Mouse (Mus musculus) intestine, embryonic 15.5 days (tissue): ENCODE measurements at regions not wholly inside any gene's neighbourhood (a gene's known extent, or its start where the extent isn't known, plus 50 kb on each side); places are given as distances from the start of the nearest gene placed in this dataset.

Source experiments
- ATAC-seq: fragments of 200-750 bp; cut with Nextera tagmentation; 2 replicates; pipeline ENCODE4 v1.8.0; 2017; ENCODE audit warnings: moderate TSS enrichment, moderate library complexity
- H3K27ac ChIP-seq: fragments of 300-500 bp; sonication (generic); 2 replicates; pipeline ENCODE4 v1.5.1; 2015; ENCODE audit warnings: mild to moderate bottlenecking, inconsistent platforms
- H3K27me3 ChIP-seq: fragments of 300-500 bp; sonication (generic); replicated peaks from 2 replicates; pipeline ENCODE4 v1.6.1; 2015; ENCODE audit warnings: inconsistent platforms
- H3K36me3 ChIP-seq: fragments of 300-500 bp; sonication (generic); 2 replicates; pipeline ENCODE4 v1.6.1; 2015; ENCODE audit warnings: inconsistent platforms
- H3K4me1 ChIP-seq: fragments of 300-500 bp; sonication (generic); replicated peaks from 2 replicates; pipeline ENCODE4 v1.6.1; 2015; ENCODE audit warnings: inconsistent platforms
- H3K4me2 ChIP-seq: fragments of 300-500 bp; sonication (generic); replicated peaks from 2 replicates; pipeline ENCODE4 v1.6.1; 2015; ENCODE audit warnings: mild to moderate bottlenecking, inconsistent platforms
- H3K4me3 ChIP-seq: fragments of 300-500 bp; sonication (generic); replicated peaks from 2 replicates; pipeline ENCODE4 v1.5.1; 2015; ENCODE audit warnings: inconsistent platforms
- H3K9ac ChIP-seq: fragments of 300-500 bp; sonication (generic); 2 replicates; pipeline ENCODE4 v1.6.1; 2015; ENCODE audit warnings: inconsistent platforms
- H3K9me3 ChIP-seq: fragments of 300-500 bp; sonication (generic); 2 replicates; pipeline ENCODE4 v1.6.1; 2016; ENCODE audit warnings: inconsistent platforms
- WGBS: fragments of 180-500 bp; shearing (Covaris S2); methylation state at CpG from one replicate; pipeline ENCODE4 v1.1.7; 2015; 5-methylcytosine and 5-hydroxymethylcytosine counted together

DNA sequence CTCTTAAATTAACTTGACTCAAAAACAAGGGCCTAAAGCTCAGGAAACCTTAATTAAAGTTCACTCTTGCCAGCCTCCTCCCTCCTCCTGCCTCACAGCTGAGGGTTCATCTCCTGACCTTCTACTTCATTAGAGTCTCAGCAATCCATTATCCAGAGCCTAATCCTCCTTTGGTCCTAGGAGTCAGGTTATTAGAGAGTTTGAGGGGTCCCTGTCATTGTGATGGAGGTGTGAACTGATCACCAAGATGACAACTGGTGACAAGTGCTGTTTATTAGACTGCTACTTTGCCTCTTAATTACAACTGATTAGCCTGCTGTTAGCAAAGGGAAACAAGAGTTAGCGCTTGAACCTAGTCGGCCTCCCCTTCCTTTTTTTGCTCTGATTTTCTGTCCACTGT lies 481.1 kb downstream of the Ofcc1 start:
- no peaks in the 10 kb centered on the region for H3K9me3 ChIP-seq
- no peaks in the 10 kb centered on the region for H3K36me3 ChIP-seq
- H3K27me3 ChIP-seq: no peaks in the 10 kb centered on the region
- no peak overlapping the region for H3K9ac ChIP-seq
- no peak overlapping the region for H3K4me3 ChIP-seq
- no peak overlapping the region for H3K27ac ChIP-seq
- no peaks in the 10 kb centered on the region for H3K4me1 ChIP-seq
- 79% methylated on average over 2 of the region's 2 CpGs for WGBS
- H3K4me2 ChIP-seq: no peak overlapping the region
- no peak for ATAC-seq

DNA sequence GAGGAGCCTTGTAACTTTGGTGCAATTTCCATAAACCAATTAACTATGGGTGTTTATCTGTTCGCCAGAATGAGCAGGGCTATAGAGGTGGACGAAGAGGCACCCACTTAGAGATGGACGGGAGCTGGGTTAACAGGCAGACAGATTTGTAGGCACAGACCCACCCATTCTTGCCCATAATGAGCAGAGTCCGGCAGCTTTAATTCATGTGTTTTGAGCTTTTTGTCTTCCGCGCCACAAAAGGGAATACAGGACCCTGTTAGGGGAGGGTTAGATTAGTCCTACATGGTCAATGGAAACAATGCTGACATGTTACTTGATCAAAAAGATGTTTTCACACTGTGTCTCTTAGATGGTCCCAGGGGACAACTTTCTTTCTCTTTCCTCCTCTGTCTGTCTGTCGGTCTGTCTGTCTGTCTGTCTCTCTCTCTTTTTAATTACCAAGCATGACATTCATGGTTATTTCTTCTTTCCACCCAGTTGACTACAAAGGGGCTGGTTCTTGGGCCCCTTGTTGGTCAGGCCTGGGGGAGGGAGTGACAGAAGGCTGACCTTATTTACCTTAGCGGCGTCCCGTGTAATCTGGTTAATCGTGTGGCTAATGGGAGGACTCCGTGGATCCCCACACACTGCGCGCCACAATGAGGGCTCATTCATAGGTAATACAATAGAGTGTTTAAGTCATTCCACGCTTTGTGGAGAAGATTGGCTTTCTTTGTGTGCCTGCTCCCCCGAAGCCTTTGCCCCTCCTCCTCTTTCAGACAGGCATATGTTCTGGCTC lies 483.7 kb downstream of the Ofcc1 start:
- H3K27me3 ChIP-seq: no peaks in the 10 kb centered on the region
- no peaks in the 10 kb centered on the region for H3K9me3 ChIP-seq
- no peaks in the 10 kb centered on the region for H3K36me3 ChIP-seq
- no peaks in the 10 kb centered on the region for H3K4me1 ChIP-seq
- H3K4me2 ChIP-seq: no peak overlapping the region
- WGBS: 70% methylated on average over 16 of the region's 16 CpGs
- ATAC-seq: no peak
- H3K4me3 ChIP-seq: no peak overlapping the region
- no peak overlapping the region for H3K9ac ChIP-seq
- H3K27ac ChIP-seq: no peak overlapping the region

DNA sequence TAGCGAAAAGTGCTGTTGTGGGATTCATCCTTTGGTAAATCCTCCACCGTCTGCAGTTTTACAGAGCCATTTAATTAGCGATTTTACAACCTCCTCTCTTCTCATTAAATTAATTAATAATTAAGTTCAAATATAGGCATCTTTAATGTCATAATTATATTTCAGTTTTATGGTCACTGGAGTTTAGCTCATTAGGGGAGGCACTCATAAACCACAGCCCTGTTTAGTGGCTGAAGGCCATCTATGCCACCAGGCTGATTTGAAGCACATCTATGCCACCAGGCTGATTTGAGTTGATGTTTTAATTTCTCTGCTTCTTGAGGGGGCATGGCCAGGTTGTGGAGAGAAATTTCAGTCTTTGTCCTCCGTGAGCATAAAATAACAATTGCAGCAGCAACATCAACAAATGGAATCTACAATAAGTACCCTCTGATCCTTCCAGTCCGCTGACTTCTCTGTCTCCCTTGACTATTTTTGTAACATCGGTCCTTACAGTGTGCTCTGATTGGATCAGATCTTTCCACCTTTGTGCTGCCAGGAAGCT lies 508.9 kb downstream of the Ofcc1 start:
- no peaks in the 10 kb centered on the region for H3K27me3 ChIP-seq
- ATAC-seq: no peak
- 77% methylated on average over 6 of the region's 6 CpGs for WGBS
- H3K9me3 ChIP-seq: no peaks in the 10 kb centered on the region
- H3K27ac ChIP-seq: no peak overlapping the region
- no peaks in the 10 kb centered on the region for H3K36me3 ChIP-seq
- no peak overlapping the region for H3K4me2 ChIP-seq
- H3K9ac ChIP-seq: no peak overlapping the region
- no peak overlapping the region for H3K4me3 ChIP-seq
- no peaks in the 10 kb centered on the region for H3K4me1 ChIP-seq

DNA sequence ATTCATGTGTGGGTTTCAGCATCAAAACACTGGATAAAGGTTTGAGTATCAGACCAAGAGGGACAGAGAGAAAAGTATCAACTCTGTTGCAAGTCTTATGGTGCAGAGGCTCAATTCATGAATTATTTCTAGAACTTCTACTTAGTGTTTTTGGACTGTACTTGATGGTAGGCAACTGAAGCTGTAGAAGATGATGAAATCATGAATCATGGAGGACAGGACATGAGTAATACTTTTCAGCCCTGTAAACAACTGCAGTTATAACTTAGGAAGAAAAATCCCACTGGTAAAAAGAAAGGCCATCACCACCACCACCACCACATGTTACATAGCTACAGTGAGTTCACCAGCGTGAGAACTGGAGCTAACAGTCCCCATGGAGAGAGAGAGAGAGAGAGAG lies 511.9 kb downstream of the Ofcc1 start:
- Histone ChIP-seq H3K27ac (no peak overlapping the region), H3K4me1 (no peaks in the 10 kb centered on the region), H3K4me3 (no peak overlapping the region), H3K9ac (no peak overlapping the region), H3K36me3 (no peaks in the 10 kb centered on the region), H3K9me3 (no peaks in the 10 kb centered on the region), H3K27me3 (no peaks in the 10 kb centered on the region), H3K4me2 (no peak overlapping the region)
- ATAC-seq: no peak
- 87% methylated on average over 1 of the region's 1 CpGs for WGBS

DNA sequence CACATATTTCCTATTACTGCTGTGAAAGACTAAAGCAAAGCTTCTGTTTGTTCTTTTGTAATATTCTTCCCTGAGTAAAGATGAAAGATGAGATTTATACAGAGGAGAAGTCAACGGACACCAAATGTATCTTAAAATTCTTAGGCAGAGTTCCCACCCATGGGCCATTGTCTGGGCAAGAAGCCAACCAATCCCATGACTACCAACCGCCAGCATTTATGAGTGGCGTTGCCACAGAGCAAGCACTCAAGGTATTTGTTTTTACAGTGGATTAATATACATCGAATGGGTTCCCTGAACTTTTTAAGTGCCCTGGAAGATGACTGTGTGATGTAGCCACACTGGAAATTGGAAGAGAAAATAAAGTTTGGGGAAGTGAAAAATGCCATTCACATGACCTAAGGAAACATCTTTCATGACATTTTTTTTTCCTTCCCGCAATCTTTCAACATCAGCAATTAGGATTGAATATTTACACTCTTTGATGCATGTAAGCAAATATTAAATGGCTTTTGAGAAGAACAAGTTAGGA lies 525.1 kb downstream of the Ofcc1 start:
- no peaks in the 10 kb centered on the region for H3K4me1 ChIP-seq
- no peaks in the 10 kb centered on the region for H3K9me3 ChIP-seq
- no peak overlapping the region for H3K4me3 ChIP-seq
- no peak for ATAC-seq
- no peak overlapping the region for H3K4me2 ChIP-seq
- 56% methylated on average over 5 of the region's 5 CpGs for WGBS
- H3K27me3 ChIP-seq: no peaks in the 10 kb centered on the region
- H3K27ac ChIP-seq: no peak overlapping the region
- no peaks in the 10 kb centered on the region for H3K36me3 ChIP-seq
- no peak overlapping the region for H3K9ac ChIP-seq

DNA sequence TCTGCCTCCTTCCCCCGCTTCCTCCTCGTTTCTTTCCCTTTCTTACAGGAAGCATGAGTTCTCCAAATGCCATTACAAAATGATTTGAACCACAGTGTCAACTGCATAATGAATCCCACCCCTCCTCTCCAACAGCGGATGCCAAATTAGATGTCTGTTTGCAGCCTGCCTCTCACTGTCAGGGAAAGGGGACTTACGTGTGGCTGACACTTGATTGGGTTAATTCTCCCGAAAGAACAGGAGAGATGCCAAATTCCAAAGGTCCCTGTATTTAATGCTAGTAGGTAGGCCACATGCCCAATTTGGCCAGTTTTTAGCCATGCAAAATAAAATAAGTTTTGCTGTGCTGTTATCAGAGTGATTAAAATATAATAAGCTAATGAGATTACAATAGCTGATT lies 525.9 kb downstream of the Ofcc1 start:
- Histone ChIP-seq H3K9ac (no peak overlapping the region), H3K4me3 (no peak overlapping the region), H3K36me3 (no peaks in the 10 kb centered on the region), H3K9me3 (no peaks in the 10 kb centered on the region), H3K27ac (no peak overlapping the region), H3K4me1 (no peaks in the 10 kb centered on the region), H3K4me2 (no peak overlapping the region), H3K27me3 (no peaks in the 10 kb centered on the region)
- ATAC-seq: no peak
- WGBS: 57% methylated on average over 5 of the region's 5 CpGs

DNA sequence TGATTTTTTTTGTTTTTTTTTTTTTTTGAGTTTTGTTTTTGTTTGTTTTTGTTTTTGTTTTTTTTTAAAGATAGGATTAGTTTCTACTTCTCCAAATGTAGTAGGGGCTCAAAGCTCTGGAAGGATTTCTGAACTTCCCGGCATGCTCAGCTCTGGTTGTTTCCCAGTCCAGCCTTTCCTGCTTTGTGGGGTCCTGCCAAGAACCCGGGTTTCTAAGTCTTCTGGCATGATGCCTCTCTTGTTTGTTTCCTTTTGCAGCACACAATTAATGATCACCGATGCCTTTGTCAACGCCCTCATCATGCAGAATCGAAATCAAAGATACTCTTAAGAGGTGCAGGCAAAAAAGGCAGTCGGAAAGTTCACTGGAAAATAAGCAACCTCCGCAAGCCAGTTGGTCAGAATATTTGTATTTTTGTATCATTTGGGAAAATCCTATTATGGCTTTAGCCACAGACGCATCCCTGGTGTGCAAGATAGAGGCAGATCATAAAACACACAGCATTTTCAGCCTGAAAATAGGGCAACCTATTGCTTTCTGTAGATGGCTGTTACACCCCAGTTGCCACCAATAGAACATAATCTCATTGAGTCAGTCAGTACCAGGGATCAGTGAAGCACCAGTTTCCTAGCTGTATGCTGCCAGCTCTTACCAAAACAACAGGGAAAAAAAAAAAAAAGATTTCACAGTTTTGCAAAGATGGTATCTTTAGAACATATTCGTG lies 526.6 kb downstream of the Ofcc1 start:
- no peaks in the 10 kb centered on the region for H3K4me1 ChIP-seq
- 79% methylated on average over 9 of the region's 9 CpGs for WGBS
- ATAC-seq: no peak

DNA sequence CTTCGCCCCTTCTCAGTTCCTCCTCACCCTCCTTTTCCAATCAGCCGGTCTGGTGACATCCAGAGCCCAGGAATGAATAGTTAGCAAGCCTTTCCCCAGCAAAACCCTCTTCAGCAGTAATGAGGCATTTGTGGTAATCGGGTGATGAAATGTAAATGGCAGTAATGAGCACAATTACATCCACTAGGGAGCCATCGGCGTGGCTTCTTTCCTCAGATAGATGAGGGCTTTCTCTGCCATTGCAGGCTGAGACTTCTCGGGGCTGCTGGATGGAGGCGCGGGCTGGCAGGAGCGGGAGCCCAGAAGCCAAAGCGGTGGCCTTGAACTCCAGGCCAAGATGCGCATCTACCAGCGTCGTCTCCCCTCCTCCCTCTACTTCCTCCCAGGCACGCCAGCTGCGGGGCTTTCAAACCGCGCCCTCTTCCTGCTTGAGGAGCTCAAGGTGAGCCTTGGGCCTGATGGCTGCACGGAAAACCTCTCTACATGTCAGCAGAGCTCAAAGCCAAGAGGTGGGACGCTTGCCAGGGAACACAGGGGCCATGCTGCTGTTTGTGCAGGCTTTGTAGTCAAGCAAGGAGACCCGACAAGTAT lies 537.2 kb downstream of the Ofcc1 start:
- no peak overlapping the region for H3K9ac ChIP-seq
- H3K27ac ChIP-seq: no peak overlapping the region
- ATAC-seq: peak; percentile 8; the same call in 1 of the 2 replicates
- WGBS: 6% methylated on average over 20 of the region's 20 CpGs
- H3K4me3 ChIP-seq: peak overlapping the region; percentile 24
- no peaks in the 10 kb centered on the region for H3K9me3 ChIP-seq
- peak overlapping the region; percentile 57 for H3K4me2 ChIP-seq
- H3K27me3 ChIP-seq: no peaks in the 10 kb centered on the region
- H3K4me1 ChIP-seq: peaks cover 9% of the 10 kb centered on the region; the same call in 1 of the 2 replicates
- no peaks in the 10 kb centered on the region for H3K36me3 ChIP-seq

More for the DNA sequence above, 526.6 kb downstream of the Ofcc1 start:
- Histone ChIP-seq H3K4me3 (no peak overlapping the region), H3K4me2 (no peak overlapping the region), H3K27me3 (no peaks in the 10 kb centered on the region), H3K9me3 (no peaks in the 10 kb centered on the region), H3K36me3 (no peaks in the 10 kb centered on the region), H3K9ac (no peak overlapping the region), H3K27ac (no peak overlapping the region)

DNA sequence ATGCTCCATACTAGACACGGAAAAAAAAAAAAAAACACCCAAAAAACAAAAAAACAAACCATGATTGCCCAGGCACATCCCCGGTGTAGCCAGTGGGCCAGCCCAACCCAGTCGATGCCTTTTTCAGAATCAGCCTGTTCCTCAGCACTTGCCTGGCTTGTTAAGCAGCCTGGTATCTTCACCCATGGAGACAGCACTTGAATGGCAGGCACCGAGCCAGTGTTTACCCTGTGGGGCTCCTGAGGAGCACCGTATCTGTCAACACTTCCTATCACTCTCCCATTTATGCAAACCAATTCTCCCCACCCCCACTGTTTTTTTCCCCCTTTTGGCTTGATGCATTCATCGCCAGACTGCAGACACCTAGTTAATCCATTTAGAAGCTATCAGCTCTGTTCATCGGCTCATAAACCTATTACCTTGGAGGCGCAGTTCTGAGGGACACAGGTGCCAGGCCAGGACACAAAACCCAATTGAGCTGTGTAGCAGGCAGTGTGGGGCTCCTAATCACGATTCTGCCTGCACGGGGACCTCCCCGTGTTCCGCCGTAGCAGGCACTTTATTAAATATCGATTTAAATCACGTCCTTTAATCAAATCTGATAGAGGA lies 537.8 kb downstream of the Ofcc1 start:
- peak overlapping the region; percentile 57 for H3K4me2 ChIP-seq
- H3K9ac ChIP-seq: no peak overlapping the region
- H3K4me1 ChIP-seq: peaks cover 9% of the 10 kb centered on the region; the same call in 1 of the 2 replicates
- H3K9me3 ChIP-seq: no peaks in the 10 kb centered on the region
- H3K36me3 ChIP-seq: no peaks in the 10 kb centered on the region
- H3K27ac ChIP-seq: no peak overlapping the region
- WGBS: 25% methylated on average over 15 of the region's 15 CpGs
- no peak overlapping the region for H3K4me3 ChIP-seq
- no peak for ATAC-seq
- H3K27me3 ChIP-seq: no peaks in the 10 kb centered on the region

DNA sequence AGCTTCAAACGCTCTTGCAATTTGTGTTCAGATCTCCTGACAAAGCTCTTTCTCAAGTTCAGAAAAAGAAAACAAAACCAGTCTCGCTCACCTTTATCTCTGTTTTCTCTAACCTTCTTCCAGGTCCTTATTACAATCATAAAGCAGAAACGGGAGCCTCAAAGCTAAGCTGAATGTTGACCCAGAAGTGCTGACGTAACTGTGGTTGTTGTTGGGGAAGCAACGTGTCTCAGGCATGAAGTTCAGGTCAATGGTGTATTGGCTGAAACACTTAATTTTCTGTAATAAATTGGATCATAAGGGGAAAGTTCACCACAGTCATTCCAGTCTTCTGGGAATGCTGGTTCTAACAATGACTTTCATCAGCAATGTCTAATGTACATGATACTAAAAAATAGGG lies 586.7 kb downstream of the Ofcc1 start:
- WGBS: 61% methylated on average over 5 of the region's 5 CpGs
- no peaks in the 10 kb centered on the region for H3K4me1 ChIP-seq
- no peak overlapping the region for H3K9ac ChIP-seq
- ATAC-seq: no peak
- H3K4me2 ChIP-seq: no peak overlapping the region
- H3K27me3 ChIP-seq: no peaks in the 10 kb centered on the region
- H3K9me3 ChIP-seq: no peaks in the 10 kb centered on the region
- H3K4me3 ChIP-seq: no peak overlapping the region
- H3K27ac ChIP-seq: no peak overlapping the region
- no peaks in the 10 kb centered on the region for H3K36me3 ChIP-seq

DNA sequence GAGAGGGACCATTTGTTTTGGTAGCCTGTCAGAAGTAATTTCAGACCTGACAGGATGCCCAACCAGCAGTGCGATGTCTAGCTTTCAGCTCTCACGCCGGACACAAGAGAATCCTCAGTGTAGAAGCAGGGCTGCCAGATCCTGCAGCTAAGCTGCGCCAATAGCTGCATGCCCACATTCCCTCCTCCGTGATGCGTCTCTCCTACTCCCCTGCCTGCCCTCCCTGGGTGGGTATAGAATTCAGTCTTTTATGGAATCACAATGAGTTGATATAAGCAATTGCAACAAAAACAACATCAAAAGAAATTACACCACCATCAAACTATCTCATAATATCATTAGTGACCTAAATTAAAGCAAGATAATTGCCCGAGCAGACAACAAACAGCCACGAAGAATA lies 587.1 kb downstream of the Ofcc1 start:
- H3K36me3 ChIP-seq: no peaks in the 10 kb centered on the region
- WGBS: 66% methylated on average over 8 of the region's 8 CpGs
- ATAC-seq: no peak
- H3K9ac ChIP-seq: no peak overlapping the region
- H3K4me2 ChIP-seq: no peak overlapping the region
- no peaks in the 10 kb centered on the region for H3K9me3 ChIP-seq
- no peaks in the 10 kb centered on the region for H3K27me3 ChIP-seq
- no peaks in the 10 kb centered on the region for H3K4me1 ChIP-seq
- no peak overlapping the region for H3K27ac ChIP-seq
- H3K4me3 ChIP-seq: no peak overlapping the region

DNA sequence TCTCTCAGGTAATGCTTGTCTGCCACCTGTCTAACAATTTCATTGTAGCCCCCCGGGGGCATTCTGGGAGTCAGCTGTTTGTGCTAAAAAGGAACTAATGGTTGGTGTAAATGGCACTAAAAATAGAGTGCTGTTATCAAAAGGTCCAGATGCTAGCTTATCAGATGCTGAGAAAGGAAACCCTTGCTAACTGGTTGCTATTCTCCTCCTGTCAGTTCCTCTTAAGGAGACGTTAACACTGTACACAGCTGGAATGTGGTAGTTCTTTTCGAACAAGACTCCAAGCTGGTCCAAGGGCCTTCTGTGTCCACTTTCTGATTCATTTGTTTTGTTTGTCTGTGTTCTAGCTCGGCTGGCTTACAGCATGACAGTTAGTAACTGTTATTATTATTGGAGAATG lies 592.0 kb downstream of the Ofcc1 start:
- H3K27me3 ChIP-seq: no peaks in the 10 kb centered on the region
- H3K4me3 ChIP-seq: no peak overlapping the region
- no peaks in the 10 kb centered on the region for H3K9me3 ChIP-seq
- no peak for ATAC-seq
- no peaks in the 10 kb centered on the region for H3K36me3 ChIP-seq
- no peak overlapping the region for H3K4me2 ChIP-seq
- no peak overlapping the region for H3K9ac ChIP-seq
- no peaks in the 10 kb centered on the region for H3K4me1 ChIP-seq
- H3K27ac ChIP-seq: no peak overlapping the region
- WGBS: 55% methylated on average over 4 of the region's 4 CpGs
